Mouse (Mus musculus) lung, postnatal 0 days (tissue): Measurements from ENCODE around the gene Ube2e3. TPM values are rescaled to one million over a fixed set of nuclear protein-coding genes. Genes with fewer than 3 reads are reported as not detected.

ENCODE experiments used
- ATAC-seq: fragments of 200-750 bp; cut with Nextera tagmentation; 2 replicates; pipeline ENCODE4 v1.8.0; 2017; ENCODE audit warnings: moderate library complexity
- DNase-seq: peaks from one replicate; pipeline ENCODE4 v3.0.0-alpha.2; 2016; ENCODE audit warnings: low spot score
- H3K27ac ChIP-seq: fragments of 300-500 bp; sonication (generic); 2 replicates; pipeline ENCODE4 v1.5.1; 2014; ENCODE audit warnings: antibody characterized with exemption, mild to moderate bottlenecking, low read length, mixed read lengths
- H3K27me3 ChIP-seq: fragments of 300-500 bp; sonication (generic); replicated peaks from 2 replicates; pipeline ENCODE4 v1.6.1; 2014; ENCODE audit warnings: low read length, mixed read lengths; ENCODE audit not compliant: insufficient read depth
- H3K36me3 ChIP-seq: fragments of 300-500 bp; sonication (generic); 2 replicates; pipeline ENCODE4 v1.6.1; 2014; ENCODE audit warnings: low read length, mixed read lengths; ENCODE audit not compliant: insufficient read depth
- H3K4me1 ChIP-seq: fragments of 300-500 bp; sonication (generic); 2 replicates; pipeline ENCODE4 v1.6.1; 2014; ENCODE audit warnings: antibody characterized with exemption, low read depth, low read length, mixed read lengths; ENCODE audit not compliant: insufficient read depth
- H3K4me2 ChIP-seq: fragments of 300-500 bp; sonication (generic); replicated peaks from 2 replicates; pipeline ENCODE4 v1.6.1; 2014; ENCODE audit warnings: low read depth, mild to moderate bottlenecking, low read length, moderate library complexity, mixed read lengths
- H3K4me3 ChIP-seq: fragments of 300-500 bp; sonication (generic); 2 replicates; pipeline ENCODE4 v1.5.1; 2014; ENCODE audit warnings: low read depth, low read length
- H3K9ac ChIP-seq: fragments of 300-500 bp; sonication (generic); replicated peaks from 2 replicates; pipeline ENCODE4 v1.6.1; 2014; ENCODE audit warnings: low read depth, mild to moderate bottlenecking
- H3K9me3 ChIP-seq: fragments of 300-500 bp; sonication (generic); 2 replicates; pipeline ENCODE4 v1.6.1; 2016; ENCODE audit warnings: low read length, mixed read lengths
- CTCF ChIP-seq: IDR thresholded peaks from 2 replicates; pipeline ENCODE4 v1.5.1; 2016; ENCODE audit warnings: antibody characterized with exemption, mild to moderate bottlenecking
- EP300 ChIP-seq: IDR thresholded peaks from 2 replicates; pipeline ENCODE4 v1.6.1; 2016; ENCODE audit warnings: antibody characterized with exemption, mild to moderate bottlenecking, control low read depth
- WGBS: fragments of 180-500 bp; shearing (Covaris S2); extraction: QIAGEN DNeasy Blood & Tissue Kit; methylation state at CpG from one replicate; pipeline ENCODE4 v1.1.7; 2014; 5-methylcytosine and 5-hydroxymethylcytosine counted together
- polyA plus RNA-seq: library from polyadenylated mRNA; unstranded; fragments of >200 nt; fragmentation: Nextera tagmentation; extraction: Ambion mirVana; gene quantifications from 2 replicates; pipeline ENCODE4 v1.2.1, GENCODE M21; 2015

Gene Ube2e3
- polyA plus RNA-seq, 1 experiment from 2014 or later, result 94.7 TPM

DNA sequence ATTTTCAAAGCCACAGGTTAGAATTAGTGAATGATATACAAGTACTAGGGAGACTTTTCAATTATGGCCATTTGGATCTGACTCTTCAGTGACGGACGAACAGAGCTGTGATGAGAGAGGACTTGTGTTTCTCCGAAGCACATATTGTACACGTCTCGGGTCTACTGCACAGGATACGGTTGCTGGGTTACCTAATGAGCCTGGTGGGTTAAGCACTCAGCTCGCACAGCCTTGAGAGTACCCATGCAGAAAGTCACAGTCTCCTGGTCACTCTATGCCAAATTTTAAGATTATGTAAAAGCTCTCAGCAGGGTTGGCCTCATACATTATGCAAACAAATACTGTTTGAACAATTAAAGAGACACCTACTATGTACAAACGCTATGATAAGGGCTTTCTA, 13.6 kb upstream of the Ube2e3 start:
- H3K9ac ChIP-seq, result no peak overlapping the region
- no peaks in the 10 kb centered on the region for H3K4me1 ChIP-seq
- H3K27me3 ChIP-seq, result no peaks in the 10 kb centered on the region
- H3K36me3 ChIP-seq, result no peaks in the 10 kb centered on the region
- no peak for TF ChIP-seq CTCF
- TF ChIP-seq EP300, result no peak
- no peak overlapping the region for H3K4me3 ChIP-seq
- no peak overlapping the region for H3K27ac ChIP-seq
- no peak overlapping the region for H3K4me2 ChIP-seq
- DNase-seq (no peak), ATAC-seq (no peak)
- H3K9me3 ChIP-seq, result no peaks in the 10 kb centered on the region
- 60% methylated on average over 8 of the region's 8 CpGs for WGBS

GRCm38 (mm10) chr2:78858628-78859027, 9.3 kb upstream of the Ube2e3 start:
- Histone ChIP-seq H3K36me3 (no peaks in the 10 kb centered on the region), H3K4me1 (no peaks in the 10 kb centered on the region), H3K4me3 (no peak overlapping the region), H3K9ac (no peak overlapping the region), H3K27ac (no peak overlapping the region), H3K9me3 (no peaks in the 10 kb centered on the region), H3K27me3 (no peaks in the 10 kb centered on the region), H3K4me2 (no peak overlapping the region)
- DNase-seq (no peak), ATAC-seq (no peak)
- TF ChIP-seq EP300, result no peak
- WGBS, result 76% methylated on average over 6 of the region's 6 CpGs

DNA sequence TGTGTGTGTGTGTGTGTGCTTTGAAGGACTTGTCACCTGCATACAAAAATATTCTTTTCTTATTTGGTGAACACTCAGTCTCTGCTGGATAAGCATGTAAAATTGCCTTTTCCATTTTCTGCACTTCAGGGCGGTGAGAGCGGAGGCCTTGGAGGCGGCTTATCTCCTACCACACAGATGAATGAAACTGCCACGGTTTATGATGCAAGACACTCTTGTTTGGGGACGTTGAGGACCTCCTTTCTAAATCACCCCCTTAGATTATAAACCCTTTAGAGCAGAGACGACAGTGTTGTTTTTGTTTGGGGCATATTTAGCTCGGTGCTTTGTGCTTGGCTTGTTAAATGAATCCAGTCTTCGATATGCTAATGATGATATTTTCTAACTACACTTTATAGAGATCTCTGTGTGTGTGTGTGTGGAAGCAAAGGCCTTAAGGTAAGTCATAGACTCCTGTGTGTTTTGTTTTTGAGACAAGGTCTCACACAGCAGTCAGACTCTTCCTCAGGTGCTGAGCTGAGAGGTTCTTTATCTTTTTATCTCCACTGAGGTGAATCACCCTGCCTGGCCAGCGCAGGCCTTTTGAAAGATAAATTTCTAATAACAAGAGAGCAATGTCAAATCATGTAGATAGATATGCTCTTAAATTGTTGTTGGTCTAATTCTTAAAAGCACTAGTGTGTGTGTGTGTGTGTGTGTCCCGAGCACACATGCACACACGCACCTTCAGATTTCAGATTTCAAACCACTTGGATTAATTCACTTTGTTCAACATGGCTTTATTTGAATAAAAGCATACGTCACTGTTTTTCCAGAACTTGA, 8.4 kb upstream of the Ube2e3 start:
- Histone ChIP-seq H3K27ac (no peak overlapping the region), H3K9me3 (no peaks in the 10 kb centered on the region), H3K9ac (no peak overlapping the region), H3K4me1 (no peaks in the 10 kb centered on the region), H3K4me2 (no peak overlapping the region), H3K4me3 (no peak overlapping the region), H3K27me3 (no peaks in the 10 kb centered on the region), H3K36me3 (no peaks in the 10 kb centered on the region)
- WGBS, result 64% methylated on average over 12 of the region's 12 CpGs
- no peak for TF ChIP-seq EP300
- no peak for TF ChIP-seq CTCF
- no peak for DNase-seq
- no peak for ATAC-seq

GRCm38 (mm10) chr2:78860088-78860372, 7.9 kb upstream of the Ube2e3 start:
- 57% methylated on average over 3 of the region's 3 CpGs for WGBS
- Histone ChIP-seq H3K27ac (no peak overlapping the region), H3K4me1 (no peaks in the 10 kb centered on the region), H3K9ac (no peak overlapping the region), H3K27me3 (no peaks in the 10 kb centered on the region), H3K4me2 (no peak overlapping the region), H3K36me3 (no peaks in the 10 kb centered on the region), H3K9me3 (no peaks in the 10 kb centered on the region), H3K4me3 (no peak overlapping the region)
- no peak for DNase-seq
- TF ChIP-seq CTCF (no peak), EP300 (no peak)
- ATAC-seq, result no peak; the same call in 1 of the 2 replicates

DNA sequence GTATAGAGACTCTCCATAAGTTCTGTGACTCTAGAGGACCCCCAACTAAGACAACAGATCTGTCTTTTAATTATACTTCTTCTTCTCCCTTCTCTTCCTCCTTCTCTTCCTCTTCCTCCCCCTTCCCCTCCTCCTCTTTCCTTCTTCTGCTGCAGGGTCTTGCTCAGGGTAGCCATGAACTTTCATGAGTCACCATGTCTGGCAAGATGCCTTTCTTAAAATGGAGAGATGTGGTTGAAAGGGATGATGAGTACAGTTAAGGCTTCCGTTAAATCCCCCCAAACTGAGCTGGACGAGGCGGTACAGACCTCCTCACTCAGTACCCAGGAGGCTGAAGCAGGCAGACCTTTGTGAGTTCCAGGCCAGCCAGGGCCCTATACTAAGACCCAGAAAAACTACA, 3.8 kb upstream of the Ube2e3 start:
- Histone ChIP-seq H3K27ac (no peak overlapping the region), H3K9me3 (no peaks in the 10 kb centered on the region), H3K4me3 (no peak overlapping the region), H3K36me3 (no peaks in the 10 kb centered on the region), H3K9ac (no peak overlapping the region), H3K4me2 (no peak overlapping the region), H3K27me3 (no peaks in the 10 kb centered on the region), H3K4me1 (no peaks in the 10 kb centered on the region)
- no peak for ATAC-seq
- DNase-seq, result no peak
- TF ChIP-seq EP300, result no peak
- no peak for TF ChIP-seq CTCF
- 93% methylated on average over 3 of the region's 3 CpGs for WGBS

DNA sequence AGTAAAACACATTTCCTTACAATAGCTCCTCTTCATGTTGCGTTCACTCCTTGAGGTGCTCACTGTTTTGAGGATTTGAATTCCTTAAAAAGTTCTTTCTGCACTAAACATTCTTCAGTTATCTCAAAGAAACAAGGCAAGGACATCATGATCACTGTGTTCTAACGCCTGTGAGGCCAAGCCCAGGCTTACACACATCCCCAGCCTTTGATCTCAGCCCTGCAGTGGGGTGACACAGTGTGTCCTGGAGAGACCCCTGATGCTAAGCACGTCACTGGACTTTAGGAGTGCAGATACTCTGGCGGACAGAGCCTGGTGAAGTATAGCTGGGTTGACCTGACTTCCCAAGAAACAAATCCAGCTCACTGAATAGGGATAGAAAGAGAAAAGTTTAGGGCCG, 3.1 kb upstream of the Ube2e3 start:
- ATAC-seq (no peak), DNase-seq (no peak)
- no peaks in the 10 kb centered on the region for H3K36me3 ChIP-seq
- no peak overlapping the region for H3K4me3 ChIP-seq
- H3K27ac ChIP-seq, result no peak overlapping the region
- no peaks in the 10 kb centered on the region for H3K27me3 ChIP-seq
- H3K9me3 ChIP-seq, result no peaks in the 10 kb centered on the region
- TF ChIP-seq EP300, result no peak
- TF ChIP-seq CTCF, result no peak
- 49% methylated on average over 5 of the region's 5 CpGs for WGBS
- no peaks in the 10 kb centered on the region for H3K4me1 ChIP-seq
- no peak overlapping the region for H3K9ac ChIP-seq
- H3K4me2 ChIP-seq, result no peak overlapping the region

DNA sequence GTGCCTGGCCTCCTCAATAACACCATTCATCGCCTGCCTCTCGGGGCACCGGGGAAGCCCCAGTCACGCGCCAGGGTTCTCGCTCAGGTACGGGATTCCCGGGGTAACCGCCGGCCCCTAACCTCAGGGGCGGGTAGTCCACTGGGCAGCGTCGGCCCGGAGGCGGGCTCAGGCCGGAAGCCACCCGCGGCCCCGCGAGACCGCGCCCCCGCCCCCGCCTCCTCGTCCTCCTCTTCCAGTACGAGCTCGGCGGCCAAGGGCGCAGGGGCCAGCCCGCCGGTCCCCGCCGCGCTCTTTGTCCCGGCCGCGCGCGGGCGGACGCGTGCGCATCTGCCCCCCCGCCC, 559 bp downstream of the Ube2e3 start:
- Histone ChIP-seq H3K4me2 (peak overlapping the region; percentile 79), H3K9ac (peak overlapping the region; percentile 92), H3K27me3 (no peaks in the 10 kb centered on the region), H3K27ac (peak overlapping the region; percentile 97), H3K36me3 (no peaks in the 10 kb centered on the region), H3K9me3 (no peaks in the 10 kb centered on the region), H3K4me1 (peaks cover 14% of the 10 kb centered on the region; the same call in 1 of the 2 replicates), H3K4me3 (peak overlapping the region; percentile 98)
- TF ChIP-seq CTCF (no peak), EP300 (no peak)
- 0% methylated on average over 18 of the region's 44 CpGs for WGBS
- ATAC-seq (peak; percentile 89), DNase-seq (peak; percentile 90)
